Mouse (Mus musculus) testis, adult 2 months (tissue): ENCODE data around the gene Ap3s2. TPM values are rescaled to one million over a fixed set of nuclear protein-coding genes. Genes with fewer than 3 reads are reported as not detected.

Experiments used
- H3K27ac ChIP-seq: fragments of 200-500 bp; 2 replicates; pipeline ENCODE4 v1.5.1; 2012; ENCODE audit warnings: low read depth, low read length; ENCODE audit not compliant: control insufficient read depth, insufficient read depth
- H3K27me3 ChIP-seq: fragments of 200-500 bp; 2 replicates; pipeline ENCODE4 v1.6.1; 2012; ENCODE audit warnings: mild to moderate bottlenecking, low read length, moderate library complexity; ENCODE audit not compliant: control insufficient read depth, insufficient read depth
- H3K36me3 ChIP-seq: fragments of 200-500 bp; 2 replicates; pipeline ENCODE4 v1.6.1; 2012; ENCODE audit warnings: mild to moderate bottlenecking, low read length; ENCODE audit not compliant: control insufficient read depth, insufficient read depth
- H3K4me1 ChIP-seq: fragments of 200-500 bp; 2 replicates; pipeline ENCODE4 v1.6.1; 2012; ENCODE audit warnings: low read length; ENCODE audit not compliant: control insufficient read depth, insufficient read depth
- H3K4me3 ChIP-seq: fragments of 200-500 bp; 2 replicates; pipeline ENCODE4 v1.5.1; 2012; ENCODE audit warnings: low read depth, mild to moderate bottlenecking, low read length, moderate library complexity, mixed read lengths; ENCODE audit not compliant: control insufficient read depth
- CTCF ChIP-seq: fragments of 200-500 bp; IDR thresholded peaks from 2 replicates; pipeline ENCODE4 v1.5.1; 2012; ENCODE audit warnings: low read depth, mild to moderate bottlenecking, inconsistent platforms, low read length, moderate library complexity; ENCODE audit not compliant: control insufficient read depth, insufficient read depth, insufficient replicate concordance
- POLR2A ChIP-seq: fragments of 200-500 bp; IDR thresholded peaks from 2 replicates; pipeline ENCODE4 v1.6.1; 2012; ENCODE audit warnings: low read depth, mild to moderate bottlenecking, inconsistent platforms, low read length, moderate library complexity; ENCODE audit not compliant: control insufficient read depth
- polyA plus RNA-seq: library from polyadenylated mRNA; depleted of rRNA; stranded (reverse); fragments of >200 nt; gene quantifications from 2 replicates; pipeline ENCODE4 v1.2.3, GENCODE M21; 2012

Gene Ap3s2
- polyA plus RNA-seq, 1 experiment = 6.3 TPM

DNA sequence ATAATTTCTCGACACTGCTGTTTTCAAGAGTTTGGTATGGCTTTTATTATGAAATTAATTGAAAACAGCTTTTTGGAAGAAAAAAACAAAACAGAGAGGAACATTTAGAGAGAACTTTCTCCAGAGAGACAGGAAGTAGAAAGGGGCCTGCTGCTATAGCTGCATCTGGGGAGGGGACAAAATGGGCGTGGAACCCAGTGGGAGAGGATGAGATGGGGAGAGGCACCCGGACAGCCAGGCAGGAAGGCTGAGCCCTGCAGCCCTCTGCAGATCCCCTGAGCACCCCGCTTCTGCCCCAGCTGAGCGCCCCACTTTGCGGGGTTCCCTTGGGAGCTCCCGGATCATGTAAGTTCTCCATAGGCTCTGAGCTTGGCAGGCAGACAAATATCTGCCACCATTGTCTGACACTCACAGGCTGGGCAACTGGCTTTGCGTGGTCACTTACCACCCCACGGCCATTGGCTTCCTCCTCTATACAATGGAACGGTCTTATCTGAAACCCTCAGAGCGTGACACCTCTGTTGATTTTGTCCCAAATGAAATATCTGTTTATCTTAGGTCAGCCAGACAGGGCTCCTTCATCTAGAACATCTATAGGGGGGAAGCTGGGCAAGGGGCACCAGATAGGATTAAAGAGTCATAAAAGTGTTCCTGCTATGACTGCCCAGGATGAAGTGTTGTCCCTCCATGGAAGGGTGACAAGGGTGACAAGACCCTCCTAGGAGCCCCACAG lies 62.1 kb downstream of the Ap3s2 start:
- Histone ChIP-seq H3K4me1 (no peaks in the 10 kb centered on the region), H3K27me3 (no peaks in the 10 kb centered on the region), H3K36me3 (no peaks in the 10 kb centered on the region), H3K27ac (no peak overlapping the region), H3K4me3 (no peak overlapping the region)
- no peak for TF ChIP-seq POLR2A
- TF ChIP-seq CTCF = no peak

GRCm38 (mm10) chr7:79856305-79856704 lies 64.1 kb downstream of the Ap3s2 start:
- H3K27ac ChIP-seq = no peak overlapping the region
- TF ChIP-seq POLR2A = no peak
- no peak for TF ChIP-seq CTCF
- no peaks in the 10 kb centered on the region for H3K4me1 ChIP-seq
- no peak overlapping the region for H3K4me3 ChIP-seq
- H3K27me3 ChIP-seq = no peaks in the 10 kb centered on the region
- no peaks in the 10 kb centered on the region for H3K36me3 ChIP-seq

- H3K4me1 ChIP-seq = peaks cover 2% of the 10 kb centered on the region
- no peak overlapping the region for H3K27ac ChIP-seq
- H3K4me3 ChIP-seq = peak overlapping the region; percentile 60
- no peaks in the 10 kb centered on the region for H3K27me3 ChIP-seq
- H3K36me3 ChIP-seq = no peaks in the 10 kb centered on the region
- no peak for TF ChIP-seq POLR2A
- TF ChIP-seq CTCF = no peak
Observed at GRCm38 (mm10) chr7:79847456-79848451, 72.7 kb downstream of the Ap3s2 start.

DNA sequence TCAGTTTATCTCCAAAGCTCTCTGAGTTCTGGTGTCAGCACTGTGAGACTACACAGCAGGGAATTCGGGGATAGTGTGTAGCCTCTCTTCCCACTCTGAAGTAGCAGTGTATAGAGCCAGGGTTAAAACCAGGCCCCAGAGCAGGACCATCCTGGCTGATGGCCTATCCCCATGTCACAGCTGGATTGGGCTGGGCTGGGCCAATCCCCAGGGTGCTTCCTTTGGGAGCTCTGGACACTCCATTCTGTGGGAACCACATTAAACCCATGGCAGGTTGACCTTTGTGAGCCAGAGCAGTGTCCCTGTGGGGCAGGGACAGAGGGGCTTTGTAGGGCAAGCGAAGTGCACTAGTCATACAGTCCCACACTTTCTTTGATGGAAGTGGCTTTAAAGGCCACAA lies 74.1 kb downstream of the Ap3s2 start:
- no peak for TF ChIP-seq CTCF
- TF ChIP-seq POLR2A = no peak
- Histone ChIP-seq H3K4me3 (no peak overlapping the region), H3K36me3 (no peaks in the 10 kb centered on the region), H3K27me3 (no peaks in the 10 kb centered on the region), H3K27ac (no peak overlapping the region), H3K4me1 (peaks cover 2% of the 10 kb centered on the region)

DNA sequence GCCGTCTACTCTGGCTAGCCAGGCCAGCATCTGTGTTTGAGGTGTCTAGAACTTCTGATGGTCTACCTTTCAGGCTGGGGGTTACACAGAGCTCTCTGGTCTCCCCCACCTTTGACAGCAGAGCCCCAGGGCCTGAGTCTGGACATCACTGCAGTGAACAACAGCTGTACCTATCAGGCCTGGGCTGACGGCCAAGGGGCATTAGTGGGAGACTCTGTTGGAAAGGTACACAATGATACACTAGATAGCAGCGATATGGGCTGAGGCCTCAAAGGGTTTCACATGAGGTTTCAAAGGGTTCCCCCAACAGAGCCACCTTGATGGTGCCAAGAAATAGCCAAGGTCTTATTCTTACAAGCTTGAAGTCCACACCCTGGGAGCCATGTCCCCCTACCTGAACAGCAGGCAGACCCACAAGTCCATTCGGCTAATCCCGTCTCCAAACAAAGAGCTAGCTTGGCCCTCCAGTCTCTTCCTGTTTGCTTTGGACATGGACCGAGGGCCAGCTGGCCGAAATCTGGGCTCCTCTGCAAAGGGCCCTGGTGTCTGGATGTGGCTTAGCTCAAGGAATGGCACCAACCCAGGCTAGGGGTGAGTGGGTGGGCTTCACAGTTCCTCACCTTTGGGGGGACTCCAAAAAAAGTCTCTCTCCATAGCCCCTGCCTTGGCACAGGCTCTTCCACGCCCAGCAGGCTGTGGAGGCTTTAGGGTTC lies 76.2 kb downstream of the Ap3s2 start:
- H3K27ac ChIP-seq = no peak overlapping the region
- H3K27me3 ChIP-seq = no peaks in the 10 kb centered on the region
- no peak overlapping the region for H3K4me3 ChIP-seq
- no peaks in the 10 kb centered on the region for H3K36me3 ChIP-seq
- no peak for TF ChIP-seq CTCF
- no peak for TF ChIP-seq POLR2A
- peaks cover 2% of the 10 kb centered on the region for H3K4me1 ChIP-seq

GRCm38 (mm10) chr7:79842163-79842562 lies 78.3 kb downstream of the Ap3s2 start:
- TF ChIP-seq CTCF = no peak
- TF ChIP-seq POLR2A = no peak

More at GRCm38 (mm10) chr7:79842163-79842562, 78.3 kb downstream of the Ap3s2 start:
- Histone ChIP-seq H3K4me3 (no peak overlapping the region), H3K27me3 (no peaks in the 10 kb centered on the region), H3K36me3 (no peaks in the 10 kb centered on the region), H3K27ac (no peak overlapping the region), H3K4me1 (no peaks in the 10 kb centered on the region)
